Mouse (Mus musculus) cortical plate, adult 2 months (tissue): ENCODE results near the gene Hexim1. TPM values are rescaled to one million over a fixed set of nuclear protein-coding genes. Genes with fewer than 3 reads are reported as not detected.

ENCODE experiments used
- H3K27ac ChIP-seq: fragments of 200-500 bp; 2 replicates; pipeline ENCODE4 v1.5.1; 2012; ENCODE audit warnings: low read length, control low read depth, inconsistent platforms; ENCODE audit not compliant: insufficient read depth
- H3K4me1 ChIP-seq: fragments of 200-500 bp; 2 replicates; pipeline ENCODE4 v1.6.1; 2011; ENCODE audit warnings: low read length; ENCODE audit not compliant: control insufficient read depth, insufficient read depth
- H3K4me3 ChIP-seq: fragments of 200-500 bp; 2 replicates; pipeline ENCODE4 v1.5.1; 2011; ENCODE audit warnings: mild to moderate bottlenecking, low read length, control low read depth; ENCODE audit not compliant: insufficient read depth
- CTCF ChIP-seq: fragments of 200-500 bp; IDR thresholded peaks from 2 replicates; pipeline ENCODE4 v1.5.1; 2011; ENCODE audit warnings: mild to moderate bottlenecking, control low read depth, low read length; ENCODE audit not compliant: insufficient read depth; ENCODE audit errors: extremely low read depth
- POLR2A ChIP-seq: fragments of 200-500 bp; IDR thresholded peaks from 2 replicates; pipeline ENCODE4 v1.6.1; 2011; ENCODE audit warnings: mild to moderate bottlenecking, low read length, control low read depth; ENCODE audit not compliant: insufficient read depth; ENCODE audit errors: extremely low read depth
- polyA plus RNA-seq: library from polyadenylated mRNA; depleted of rRNA; stranded (reverse); fragments of >200 nt; gene quantifications from 2 replicates; pipeline ENCODE4 v1.2.3, GENCODE M21; 2012

The Hexim1 gene
- polyA plus RNA-seq, 1 experiment = 22.9 TPM

DNA sequence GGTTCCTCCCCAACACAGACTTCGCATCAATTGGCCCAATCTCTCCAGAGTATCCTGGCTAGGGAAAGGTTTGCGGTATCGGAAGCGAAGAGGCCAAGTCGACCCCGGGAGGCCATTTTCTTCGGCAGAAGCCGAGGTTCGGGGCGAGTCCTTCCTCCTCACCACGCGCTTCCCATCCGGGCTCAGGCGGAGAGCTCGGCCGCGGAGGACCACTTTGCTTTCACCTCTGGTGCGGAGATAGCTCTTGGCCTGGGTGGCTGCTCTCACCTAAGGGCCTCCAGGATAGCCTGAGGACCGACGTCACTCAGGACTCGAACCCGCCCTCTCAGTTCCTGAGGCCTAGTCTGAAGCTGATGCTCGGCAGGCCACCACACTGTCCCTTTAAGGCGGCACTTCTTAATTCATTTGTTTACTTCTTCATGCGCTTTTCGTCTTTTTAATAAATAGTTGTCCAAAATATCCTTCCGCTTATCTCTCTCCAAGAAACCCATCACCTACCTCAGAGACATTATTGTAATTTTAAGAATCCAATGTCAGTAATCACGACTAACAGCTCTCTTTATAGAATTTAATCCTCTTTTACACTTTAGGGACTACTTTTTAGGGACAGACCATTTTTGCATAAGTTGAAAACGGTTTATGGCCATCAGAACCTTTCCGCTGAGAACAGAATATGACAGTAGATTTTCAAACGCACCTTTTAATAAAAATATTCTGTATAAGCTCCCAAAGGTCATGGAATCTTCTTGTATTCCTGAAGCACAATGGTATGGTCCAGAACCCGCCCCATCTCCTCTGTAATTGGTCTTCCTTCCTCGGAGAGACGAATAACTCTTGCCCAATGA, 646 bp upstream of the Hexim1 start:
- Histone ChIP-seq H3K27ac (peak overlapping the region; percentile 94), H3K4me1 (no peaks in the 10 kb centered on the region; the same call in 1 of the 2 replicates), H3K4me3 (peak overlapping the region; percentile 68)
- no peak for TF ChIP-seq CTCF
- TF ChIP-seq POLR2A = peak; percentile 86

DNA sequence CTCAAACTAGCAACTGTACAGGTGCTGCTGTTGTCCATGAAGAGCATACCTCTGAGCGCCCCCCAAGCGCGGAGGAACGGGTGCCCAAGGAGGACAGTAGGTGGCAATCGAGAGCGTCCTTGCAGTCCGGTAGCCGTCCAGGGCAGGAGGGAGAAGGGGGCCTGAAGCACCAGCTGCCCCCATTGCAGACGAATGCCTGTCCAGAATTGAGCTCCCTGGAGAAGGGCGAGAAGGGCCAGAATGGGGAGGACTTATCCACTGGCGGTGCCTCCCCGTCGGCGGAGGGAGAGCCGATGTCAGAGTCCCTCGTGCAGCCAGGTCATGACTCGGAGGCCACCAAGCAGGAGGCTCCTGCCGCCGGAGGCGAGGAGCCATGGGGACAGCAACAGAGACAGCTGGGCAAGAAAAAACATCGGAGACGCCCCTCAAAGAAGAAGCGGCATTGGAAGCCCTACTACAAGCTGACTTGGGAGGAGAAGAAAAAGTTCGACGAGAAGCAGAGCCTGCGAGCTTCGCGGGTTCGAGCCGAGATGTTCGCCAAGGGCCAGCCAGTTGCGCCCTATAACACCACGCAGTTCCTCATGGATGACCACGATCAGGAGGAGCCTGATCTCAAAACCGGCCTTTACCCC, 1.0 kb downstream of the Hexim1 start:
- Histone ChIP-seq H3K27ac (peak overlapping the region; percentile 82), H3K4me3 (peak overlapping the region; percentile 68), H3K4me1 (no peaks in the 10 kb centered on the region; the same call in 1 of the 2 replicates)
- TF ChIP-seq POLR2A (no peak; the same call in 1 of the 2 replicates), CTCF (peak; percentile 58)

DNA sequence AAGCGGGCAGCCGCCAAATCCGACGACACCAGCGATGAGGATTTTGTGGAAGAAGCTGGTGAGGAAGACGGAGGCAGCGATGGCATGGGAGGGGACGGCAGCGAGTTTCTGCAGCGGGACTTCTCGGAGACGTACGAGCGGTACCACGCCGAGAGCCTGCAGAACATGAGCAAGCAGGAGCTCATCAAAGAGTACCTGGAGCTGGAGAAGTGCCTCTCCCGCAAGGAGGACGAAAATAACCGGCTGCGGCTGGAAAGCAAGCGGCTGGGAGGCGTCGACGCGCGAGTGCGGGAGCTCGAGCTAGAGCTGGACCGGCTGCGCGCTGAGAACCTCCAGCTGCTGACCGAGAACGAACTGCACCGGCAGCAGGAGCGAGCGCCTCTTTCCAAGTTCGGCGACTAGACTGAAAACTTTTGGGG, 1.6 kb downstream of the Hexim1 start:
- H3K27ac ChIP-seq = peak overlapping the region; percentile 82; the same call in 1 of the 2 replicates
- H3K4me3 ChIP-seq = peak overlapping the region; percentile 68
- H3K4me1 ChIP-seq = no peaks in the 10 kb centered on the region; the same call in 1 of the 2 replicates
- TF ChIP-seq CTCF (no peak), POLR2A (no peak)

DNA sequence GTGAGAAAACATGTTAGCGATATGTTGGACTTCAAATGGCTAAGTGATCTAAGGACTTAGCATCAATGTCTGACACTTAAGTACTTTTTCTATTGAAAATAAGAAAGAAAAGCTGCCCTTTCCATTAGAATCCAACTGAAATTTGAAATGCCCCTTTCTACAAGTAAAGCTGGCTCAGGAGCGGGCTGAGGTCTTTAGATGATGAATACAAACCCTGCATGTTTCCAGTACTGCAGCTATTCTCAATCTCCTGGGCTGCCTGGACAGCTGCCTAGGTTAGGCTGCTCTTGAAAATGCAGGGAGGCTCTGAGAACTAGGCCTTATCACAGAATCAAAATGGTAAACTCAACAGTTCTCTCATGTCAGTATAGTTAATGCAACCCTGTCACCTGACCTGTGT, 2.8 kb downstream of the Hexim1 start:
- H3K27ac ChIP-seq = no peak overlapping the region
- no peak for TF ChIP-seq CTCF
- no peak overlapping the region for H3K4me3 ChIP-seq
- H3K4me1 ChIP-seq = no peaks in the 10 kb centered on the region; the same call in 1 of the 2 replicates

DNA sequence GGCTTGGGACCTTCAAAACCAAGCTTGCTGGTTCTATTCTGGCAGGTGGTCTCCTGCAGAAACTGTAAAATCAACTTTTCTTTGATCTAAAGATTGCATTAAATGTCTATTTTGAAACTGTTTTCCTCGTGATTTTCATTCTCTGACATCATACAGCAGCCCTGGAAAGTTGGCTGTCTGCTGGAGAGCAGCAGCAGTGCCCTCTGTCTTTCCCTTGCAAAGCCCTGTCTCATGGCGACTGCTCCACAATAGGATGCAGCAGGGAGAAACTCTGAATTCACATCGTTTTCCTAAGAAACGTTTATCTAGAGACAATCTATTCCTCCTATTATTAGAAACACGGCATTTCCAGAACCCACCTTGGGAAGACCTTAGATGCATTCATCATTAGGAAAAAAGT, 3.6 kb downstream of the Hexim1 start:
- Histone ChIP-seq H3K27ac (no peak overlapping the region), H3K4me3 (no peak overlapping the region), H3K4me1 (no peaks in the 10 kb centered on the region; the same call in 1 of the 2 replicates)
- TF ChIP-seq POLR2A (no peak), CTCF (no peak)

DNA sequence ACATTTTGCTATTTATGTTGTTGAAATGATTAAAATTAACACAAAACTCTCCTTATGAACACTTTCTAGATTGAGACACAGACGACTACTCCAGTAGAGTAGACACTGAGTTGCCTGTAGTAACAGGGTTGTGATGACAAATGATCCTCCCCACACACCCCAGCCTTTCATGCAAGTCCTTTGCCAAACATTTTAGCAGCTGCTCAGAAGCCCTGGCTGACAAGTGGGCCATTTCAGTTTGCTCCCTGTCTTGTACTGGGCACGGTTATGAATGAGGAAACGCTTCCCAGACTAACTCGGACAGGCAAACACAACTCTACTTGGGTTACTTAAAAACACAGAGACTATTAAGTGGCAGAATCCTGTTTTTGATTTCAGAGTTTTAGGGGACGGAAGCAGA, 4.3 kb downstream of the Hexim1 start:
- Histone ChIP-seq H3K27ac (no peak overlapping the region), H3K4me1 (no peaks in the 10 kb centered on the region), H3K4me3 (no peak overlapping the region)
- TF ChIP-seq CTCF (no peak), POLR2A (no peak)

DNA sequence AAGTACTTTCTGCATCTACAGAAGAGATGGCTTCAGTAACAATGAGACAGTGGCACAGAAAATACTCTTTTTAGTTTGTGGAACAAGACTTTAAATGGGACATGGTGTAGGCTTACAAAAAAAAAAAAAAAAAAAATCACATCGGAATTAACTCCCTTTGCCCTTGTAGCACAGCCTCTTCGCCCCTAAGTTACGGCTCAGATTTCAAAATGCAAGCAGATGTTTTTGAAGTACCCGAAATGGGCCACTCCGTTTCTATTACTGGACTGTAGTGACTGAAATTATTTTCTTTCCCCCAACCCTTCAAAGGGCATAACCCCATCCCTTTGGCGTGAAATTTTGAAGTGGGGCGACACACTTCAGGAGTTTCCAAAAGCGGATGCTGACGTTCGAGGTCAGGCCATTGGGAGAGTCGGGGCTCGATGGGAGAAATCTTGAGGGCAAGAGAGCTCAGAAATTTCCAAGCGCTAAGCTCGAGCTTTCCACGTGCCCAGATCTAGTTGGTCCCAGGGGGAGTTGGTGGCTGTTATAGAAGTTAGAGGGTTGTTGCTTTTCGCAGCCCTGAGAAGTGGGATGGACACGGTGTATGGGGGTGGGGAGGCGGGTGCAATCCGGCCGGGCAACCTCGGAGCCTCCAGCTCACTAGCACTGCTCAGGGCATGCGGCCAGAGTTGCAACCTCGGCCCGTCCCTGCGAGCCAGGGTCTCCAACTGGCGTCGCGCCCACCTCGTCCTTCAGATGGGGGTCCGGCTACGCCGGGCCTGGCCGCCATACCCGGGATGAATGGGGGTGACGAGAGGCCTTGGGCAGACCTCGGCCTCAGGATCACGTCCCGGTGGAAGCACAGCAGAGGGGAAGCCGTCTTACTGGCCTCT, 15.9 kb downstream of the Hexim1 start, which contains the start of gene Hexim2:
Gene Hexim2 (plus strand): TSS at position 729 of the 875 bp plus-strand sequence.
- Histone ChIP-seq H3K27ac (peak within 1 kb of the TSS; percentile 98), H3K4me1 (peaks cover 3% of the 10 kb centered on the region; the same call in 1 of the 2 replicates), H3K4me3 (peak within 1 kb of the TSS; percentile 86)
- no peak for TF ChIP-seq POLR2A
- no peak for TF ChIP-seq CTCF

DNA sequence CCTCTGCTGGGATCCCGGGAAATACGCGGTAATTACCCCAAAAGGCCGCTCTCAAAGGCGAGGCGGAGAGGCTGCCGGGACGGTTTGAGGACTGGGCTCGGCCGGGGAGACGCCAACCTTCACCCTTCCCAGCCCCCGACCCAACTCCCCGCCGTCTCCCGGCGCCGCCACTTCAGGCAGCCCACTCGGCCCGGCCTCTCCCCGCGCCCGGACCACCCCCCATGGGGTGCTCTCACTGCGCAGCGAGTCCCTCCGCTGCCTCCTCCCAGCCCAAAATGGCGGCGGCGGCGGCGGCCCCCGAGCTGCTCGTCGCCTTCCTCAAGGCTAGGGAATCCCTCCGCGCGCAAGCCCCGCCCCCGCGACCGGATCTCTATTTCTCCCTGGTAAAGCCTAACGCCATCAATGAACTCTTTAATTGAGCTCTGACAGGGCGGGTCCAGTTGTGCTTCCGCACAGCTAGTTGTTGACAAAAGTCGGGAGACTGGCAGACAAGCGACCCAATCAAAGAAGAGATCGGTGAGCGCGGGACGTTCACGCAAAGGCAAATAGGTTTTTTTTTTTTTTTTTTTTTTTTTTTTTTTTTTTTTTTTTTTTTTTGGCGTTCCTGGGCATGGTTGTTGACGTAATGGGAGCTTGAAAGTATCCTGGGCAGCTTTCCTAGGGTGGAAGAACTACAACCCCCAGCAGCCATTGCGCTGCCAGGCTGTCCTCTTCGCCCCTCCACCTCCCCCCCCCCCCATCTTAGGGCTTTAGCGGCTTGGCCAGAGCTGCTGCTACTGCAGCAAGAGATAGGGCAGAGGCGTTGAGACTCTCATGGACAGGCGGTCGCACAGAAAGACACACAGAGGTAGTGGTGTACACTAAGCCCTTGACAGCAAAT, 16.8 kb downstream of the Hexim1 start:
- no peak for TF ChIP-seq CTCF
- peak; percentile 85 for TF ChIP-seq POLR2A
- Histone ChIP-seq H3K4me3 (peak overlapping the region; percentile 86), H3K27ac (peak overlapping the region; percentile 98), H3K4me1 (peaks cover 3% of the 10 kb centered on the region; the same call in 1 of the 2 replicates)
